Mouse (Mus musculus) spleen, adult 2 months (tissue): ENCODE data around the gene Hivep3. TPM values are rescaled to one million over a fixed set of nuclear protein-coding genes. Genes with fewer than 3 reads are reported as not detected.

ENCODE experiments used
- DNase-seq, 2 experiments: peaks; one replicate each; pipeline versions ENCODE4 v3.0.0 to v3.0.0-alpha.2; 2012 to 2021; ENCODE audit warnings: low spot score in 2 of 2, low read depth in 1 of 2
- H3K27ac ChIP-seq: fragments of 200-500 bp; 2 replicates; pipeline ENCODE4 v1.5.1; 2012; ENCODE audit warnings: low read length, inconsistent platforms; ENCODE audit not compliant: insufficient read depth
- H3K27me3 ChIP-seq: fragments of 200-500 bp; 2 replicates; pipeline ENCODE4 v1.6.1; 2012; ENCODE audit warnings: mild to moderate bottlenecking, moderate library complexity, low read length, inconsistent platforms; ENCODE audit not compliant: control insufficient read depth, insufficient read depth
- H3K36me3 ChIP-seq: fragments of 200-500 bp; 2 replicates; pipeline ENCODE4 v1.6.1; 2012; ENCODE audit warnings: mild to moderate bottlenecking, low read length, inconsistent platforms; ENCODE audit not compliant: control insufficient read depth, insufficient read depth
- H3K4me1 ChIP-seq: fragments of 200-500 bp; 2 replicates; pipeline ENCODE4 v1.6.1; 2011; ENCODE audit warnings: inconsistent platforms; ENCODE audit not compliant: control insufficient read depth, insufficient read depth, insufficient read length
- H3K4me3 ChIP-seq: fragments of 200-500 bp; 2 replicates; pipeline ENCODE4 v1.5.1; 2011; ENCODE audit warnings: mild to moderate bottlenecking, inconsistent platforms; ENCODE audit not compliant: insufficient read depth, insufficient read length; ENCODE audit errors: extremely low read depth
- CTCF ChIP-seq: fragments of 200-500 bp; IDR thresholded peaks from 2 replicates; pipeline ENCODE4 v1.5.1; 2011; ENCODE audit warnings: mild to moderate bottlenecking, inconsistent platforms; ENCODE audit not compliant: insufficient read depth, insufficient read length, insufficient replicate concordance; ENCODE audit errors: extremely low read depth
- POLR2A ChIP-seq: fragments of 200-500 bp; IDR thresholded peaks from 2 replicates; pipeline ENCODE4 v1.6.1; 2011; ENCODE audit warnings: low read depth, low read length, inconsistent platforms
- WGBS: fragments of 180-500 bp; shearing (Covaris S2); methylation state at CpG from one replicate; pipeline ENCODE4 v1.1.7; 2018; 5-methylcytosine and 5-hydroxymethylcytosine counted together
- polyA plus RNA-seq: library from polyadenylated mRNA; depleted of rRNA; stranded (reverse); fragments of >200 nt; gene quantifications from 2 replicates; pipeline ENCODE4 v1.2.3, GENCODE M21; 2012

Gene Hivep3
- polyA plus RNA-seq, 1 experiment = 8.7 TPM

DNA sequence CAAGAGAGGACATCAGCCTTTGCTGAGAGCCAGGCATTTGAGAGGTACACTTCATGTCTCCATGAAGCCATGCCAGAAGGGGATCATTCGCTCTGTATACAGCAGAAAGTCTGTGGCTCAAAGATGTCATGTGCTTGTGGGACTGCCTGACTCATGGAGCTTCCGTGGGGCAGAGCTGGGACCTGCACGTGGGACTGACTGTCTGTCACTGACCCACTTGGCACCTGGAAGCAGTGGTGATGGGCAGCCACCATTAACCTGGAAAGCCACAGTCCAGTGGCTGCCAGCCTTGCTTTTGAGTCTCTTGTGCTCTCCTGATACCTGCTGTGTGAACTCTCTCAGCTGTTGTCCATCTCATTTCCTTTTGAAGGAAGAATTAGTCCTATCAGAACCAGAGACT lies 256.8 kb downstream of the Hivep3 start:
- WGBS = 72% methylated on average over 3 of the region's 3 CpGs
- H3K27me3 ChIP-seq = no peaks in the 10 kb centered on the region
- TF ChIP-seq POLR2A (no peak), CTCF (no peak)
- peaks cover 8% of the 10 kb centered on the region; the same call in 1 of the 2 replicates for H3K4me1 ChIP-seq
- H3K27ac ChIP-seq = no peak overlapping the region
- H3K36me3 ChIP-seq = no peaks in the 10 kb centered on the region
- no peak overlapping the region for H3K4me3 ChIP-seq
- DNase-seq = no peak

DNA sequence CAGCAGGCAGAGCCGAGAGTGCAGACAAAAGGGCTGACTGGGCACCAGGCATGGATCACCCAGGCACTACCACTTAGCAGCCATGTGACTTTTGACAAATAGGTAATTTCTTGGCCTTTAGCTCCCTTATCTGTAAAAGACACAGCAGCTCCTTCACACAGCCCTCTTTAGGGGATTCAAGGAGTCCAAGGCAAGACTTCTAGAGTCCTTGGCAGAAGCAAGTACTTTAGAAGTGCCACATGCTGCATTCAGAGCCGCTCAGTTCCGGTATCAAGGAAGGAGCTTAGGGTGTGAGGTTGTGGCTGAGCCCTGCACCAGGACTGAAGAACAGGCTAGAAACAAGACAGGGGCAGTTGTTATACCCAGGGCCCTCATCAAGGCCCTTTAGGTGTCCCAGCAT lies 257.3 kb downstream of the Hivep3 start:
- no peak for DNase-seq
- H3K36me3 ChIP-seq = no peaks in the 10 kb centered on the region
- WGBS = 92% methylated on average over 3 of the region's 3 CpGs
- TF ChIP-seq POLR2A (no peak), CTCF (no peak)
- H3K27ac ChIP-seq = no peak overlapping the region
- peaks cover 8% of the 10 kb centered on the region; the same call in 1 of the 2 replicates for H3K4me1 ChIP-seq
- no peak overlapping the region for H3K4me3 ChIP-seq
- H3K27me3 ChIP-seq = no peaks in the 10 kb centered on the region

DNA sequence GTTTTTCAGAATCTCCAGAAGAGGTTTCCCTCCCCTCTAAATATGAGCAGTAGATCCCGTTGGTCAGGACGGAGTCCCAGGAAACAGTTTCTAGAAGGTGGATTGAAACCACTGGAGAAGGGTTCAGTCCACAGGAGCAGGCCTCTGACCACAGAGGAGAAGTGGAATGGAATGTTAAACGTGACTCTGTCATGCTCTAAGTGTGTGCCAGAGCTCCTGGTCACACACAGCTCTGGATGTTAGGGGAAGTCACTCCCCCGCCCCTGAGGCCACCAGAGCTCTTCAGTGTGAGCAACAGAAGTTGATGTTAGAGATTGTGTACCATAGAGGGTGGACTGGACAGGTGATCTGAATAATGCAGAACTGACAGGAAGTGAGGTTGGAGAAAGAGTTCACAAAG lies 258.2 kb downstream of the Hivep3 start:
- DNase-seq = no peak
- Histone ChIP-seq H3K4me1 (peaks cover 5% of the 10 kb centered on the region; the same call in 1 of the 2 replicates), H3K36me3 (no peaks in the 10 kb centered on the region), H3K27me3 (no peaks in the 10 kb centered on the region), H3K4me3 (no peak overlapping the region), H3K27ac (no peak overlapping the region)
- TF ChIP-seq POLR2A (no peak), CTCF (no peak)
- 60% methylated on average over 4 of the region's 4 CpGs for WGBS

DNA sequence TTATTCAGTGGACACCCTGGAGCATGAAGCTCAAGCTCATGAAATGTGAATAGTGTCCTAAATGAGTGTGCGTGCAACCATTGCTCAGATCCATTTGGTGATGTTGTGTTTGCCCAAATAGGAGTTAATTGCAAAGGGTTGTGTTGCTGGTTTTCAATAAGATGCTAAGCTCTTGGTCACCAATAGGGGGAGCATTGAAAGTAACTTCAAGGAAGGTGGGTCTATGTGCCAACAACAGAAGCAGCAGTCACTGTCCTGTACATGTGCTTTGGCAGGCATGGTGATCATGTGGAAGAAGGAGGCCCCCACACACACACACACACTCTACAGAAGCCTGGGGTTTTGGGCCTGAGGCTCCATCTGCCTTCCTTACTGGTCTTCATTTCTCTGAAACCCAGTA lies 262.8 kb downstream of the Hivep3 start:
- Histone ChIP-seq H3K27ac (no peak overlapping the region), H3K36me3 (no peaks in the 10 kb centered on the region), H3K27me3 (no peaks in the 10 kb centered on the region), H3K4me3 (no peak overlapping the region), H3K4me1 (no peaks in the 10 kb centered on the region)
- no peak for DNase-seq
- WGBS = 94% methylated on average over 1 of the region's 1 CpGs
- no peak for TF ChIP-seq CTCF
- no peak for TF ChIP-seq POLR2A

DNA sequence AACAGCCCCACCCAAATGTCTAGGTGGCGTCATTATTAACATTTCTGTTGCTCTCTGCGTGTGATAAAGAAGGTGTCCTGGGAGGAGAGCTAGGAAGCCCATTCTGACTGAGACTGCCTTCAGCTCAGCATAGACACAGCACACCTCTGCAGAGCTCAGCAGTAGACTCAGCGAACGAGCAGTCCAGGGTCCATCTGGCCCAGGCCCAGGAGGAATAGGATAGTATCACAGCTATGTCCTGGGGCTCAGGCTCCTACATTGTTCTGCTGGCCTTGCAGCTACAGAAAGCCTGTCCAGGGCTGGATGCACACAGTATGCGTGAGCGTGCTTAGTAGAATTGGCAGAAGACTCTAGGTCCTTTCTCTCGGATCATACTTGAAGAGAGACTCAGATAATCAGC lies 263.8 kb downstream of the Hivep3 start:
- DNase-seq = no peak
- TF ChIP-seq POLR2A = no peak
- TF ChIP-seq CTCF = no peak

GRCm38 (mm10) chr4:119998911-119999310 lies 265.3 kb downstream of the Hivep3 start:
- H3K4me3 ChIP-seq = no peak overlapping the region
- no peak for DNase-seq
- no peaks in the 10 kb centered on the region for H3K27me3 ChIP-seq
- TF ChIP-seq POLR2A = no peak
- no peak for TF ChIP-seq CTCF
- no peak overlapping the region for H3K27ac ChIP-seq
- no peaks in the 10 kb centered on the region for H3K4me1 ChIP-seq
- WGBS = 90% methylated on average over 5 of the region's 5 CpGs
- H3K36me3 ChIP-seq = no peaks in the 10 kb centered on the region

More for the DNA sequence above, 263.8 kb downstream of the Hivep3 start:
- 92% methylated on average over 7 of the region's 7 CpGs for WGBS
- no peaks in the 10 kb centered on the region for H3K36me3 ChIP-seq
- H3K4me3 ChIP-seq = no peak overlapping the region
- H3K27me3 ChIP-seq = no peaks in the 10 kb centered on the region
- no peaks in the 10 kb centered on the region for H3K4me1 ChIP-seq
- H3K27ac ChIP-seq = no peak overlapping the region

GRCm38 (mm10) chr4:120000881-120001280 lies 267.3 kb downstream of the Hivep3 start:
- H3K27ac ChIP-seq = no peak overlapping the region
- H3K27me3 ChIP-seq = no peaks in the 10 kb centered on the region
- 86% methylated on average over 7 of the region's 7 CpGs for WGBS
- TF ChIP-seq POLR2A (no peak), CTCF (no peak)
- no peak for DNase-seq
- H3K4me3 ChIP-seq = no peak overlapping the region
- H3K4me1 ChIP-seq = peaks cover 7% of the 10 kb centered on the region; the same call in 1 of the 2 replicates
- no peaks in the 10 kb centered on the region for H3K36me3 ChIP-seq
